Mouse (Mus musculus) CH12.LX (cell line): ENCODE data around the gene 1700013G24Rik. TPM values are rescaled to one million over a fixed set of nuclear protein-coding genes. Genes with fewer than 3 reads are reported as not detected.

Experiments
- DNase-seq: peaks from one replicate; pipeline ENCODE4 v3.0.0-alpha.2; 2013; ENCODE audit errors: extremely low read depth
- H3K27ac ChIP-seq: 2 replicates; pipeline ENCODE4 v1.5.1; 2012; ENCODE audit warnings: low read depth, mild to moderate bottlenecking, control low read depth, moderate library complexity; ENCODE audit not compliant: insufficient read depth
- H3K27me3 ChIP-seq: replicated peaks from 2 replicates; pipeline ENCODE3; 2012; ENCODE audit warnings: inconsistent platforms
- H3K36me3 ChIP-seq, 2 experiments: replicated peaks in 1 of 2; 2 replicates each; pipeline versions ENCODE3 to v1.6.1; 2012; ENCODE audit warnings: inconsistent platforms in 1 of 2, low read length in 1 of 2, mild to moderate bottlenecking in 1 of 2, mixed read lengths in 1 of 2, moderate library complexity in 1 of 2; ENCODE audit not compliant: control insufficient read depth in 1 of 2, insufficient read depth in 1 of 2
- H3K4me1 ChIP-seq, 2 experiments: 2 replicates each; pipeline ENCODE4 v1.6.1; 2012; ENCODE audit warnings: inconsistent platforms in 1 of 2, moderate library complexity in 1 of 2; ENCODE audit not compliant: insufficient read depth in 2 of 2, control insufficient read depth in 1 of 2
- H3K4me2 ChIP-seq: 2 replicates; pipeline ENCODE4 v1.6.1; 2012; ENCODE audit warnings: low read depth, mild to moderate bottlenecking, control low read depth; ENCODE audit not compliant: poor library complexity, insufficient read depth, severe bottlenecking
- H3K4me3 ChIP-seq, 3 experiments: fragments of 150-350 bp in 1 of 3; sonication (generic) in 1 of 3; replicated peaks in 1 of 3; 2 replicates each; pipeline versions ENCODE3 to v1.5.1; 2011 to 2012; ENCODE audit warnings: low read depth in 2 of 3, low read length in 2 of 3, mild to moderate bottlenecking in 2 of 3, moderate library complexity in 2 of 3, control low read depth in 1 of 3, improper control_type of control experiment in 1 of 3, inconsistent platforms in 1 of 3, mixed read lengths in 1 of 3; ENCODE audit not compliant: poor library complexity in 1 of 3
- H3K79me2 ChIP-seq: replicated peaks from 2 replicates; pipeline ENCODE4 v1.6.1; 2012; ENCODE audit warnings: mild to moderate bottlenecking, moderate library complexity; ENCODE audit not compliant: control insufficient read depth, poor library complexity, insufficient read depth, severe bottlenecking; ENCODE audit errors: extremely low read depth
- H3K9ac ChIP-seq: 2 replicates; pipeline ENCODE4 v1.6.1; 2012; ENCODE audit warnings: low read depth, mild to moderate bottlenecking, control low read depth, moderate library complexity; ENCODE audit not compliant: insufficient read depth
- H3K9me3 ChIP-seq: replicated peaks from 2 replicates; pipeline ENCODE3; 2012; ENCODE audit warnings: low read length, inconsistent platforms, mixed read lengths
- CHD1 ChIP-seq: IDR thresholded peaks from 2 replicates; pipeline ENCODE4 v1.6.1; 2012; ENCODE audit warnings: low read depth, low read length, improper control_type of control experiment, inconsistent platforms
- CTCF ChIP-seq, 2 experiments: IDR thresholded peaks in 1 of 2; conservative IDR thresholded peaks in 1 of 2; 2 replicates each; pipeline ENCODE4 v1.5.1; 2011 to 2012; ENCODE audit warnings: low read depth in 2 of 2, low read length in 2 of 2, improper control_type of control experiment in 1 of 2, inconsistent platforms in 1 of 2, mild to moderate bottlenecking in 1 of 2, moderate library complexity in 1 of 2
- ELF1 ChIP-seq: IDR thresholded peaks from 2 replicates; pipeline ENCODE4 v1.6.1; 2014; ENCODE audit warnings: low read depth, mild to moderate bottlenecking, inconsistent platforms, low read length, improper control_type of control experiment
- EP300 ChIP-seq: IDR thresholded peaks from 2 replicates; pipeline ENCODE4 v1.6.1; 2011; ENCODE audit warnings: low read length, improper control_type of control experiment
- GABPA ChIP-seq: IDR thresholded peaks from 2 replicates; pipeline ENCODE4 v1.6.1; 2012; ENCODE audit warnings: low read depth, low read length, improper control_type of control experiment, inconsistent platforms; ENCODE audit not compliant: insufficient replicate concordance
- JUND ChIP-seq: conservative IDR thresholded peaks from 2 replicates; pipeline ENCODE4 v1.6.1; 2011; ENCODE audit warnings: low read depth, low read length, improper control_type of control experiment
- KAT2A ChIP-seq: IDR thresholded peaks from 2 replicates; pipeline ENCODE4 v1.6.1; 2012; ENCODE audit warnings: low read length, improper control_type of control experiment, inconsistent platforms; ENCODE audit not compliant: insufficient replicate concordance
- MAX ChIP-seq: IDR thresholded peaks from 2 replicates; pipeline ENCODE4 v1.6.1; 2011; ENCODE audit warnings: low read length, improper control_type of control experiment
- MAZ ChIP-seq: IDR thresholded peaks from 2 replicates; pipeline ENCODE4 v1.6.1; 2012; ENCODE audit warnings: low read depth, mild to moderate bottlenecking, inconsistent platforms, low read length, improper control_type of control experiment, moderate library complexity
- MXI1 ChIP-seq: IDR thresholded peaks from 2 replicates; pipeline ENCODE4 v1.6.1; 2011; ENCODE audit warnings: mild to moderate bottlenecking, low read depth, low read length, improper control_type of control experiment
- NELFE ChIP-seq: IDR thresholded peaks from 2 replicates; pipeline ENCODE4 v1.6.1; 2011; ENCODE audit warnings: low read depth, low read length, improper control_type of control experiment
- PAX5 ChIP-seq: IDR thresholded peaks from 2 replicates; pipeline ENCODE4 v1.6.1; 2012; ENCODE audit warnings: low read length, inconsistent platforms, mixed read lengths
- POLR2A ChIP-seq: IDR thresholded peaks from 2 replicates; pipeline ENCODE4 v1.6.1; 2011; ENCODE audit warnings: low read depth, mild to moderate bottlenecking, improper control_type of control experiment, low read length
- POLR2AphosphoS2 ChIP-seq: IDR thresholded peaks from 2 replicates; pipeline ENCODE4 v1.6.1; 2011; ENCODE audit warnings: low read depth, low read length, improper control_type of control experiment
- RAD21 ChIP-seq: IDR thresholded peaks from 2 replicates; pipeline ENCODE4 v1.6.1; 2011; ENCODE audit warnings: low read depth, mild to moderate bottlenecking, low read length, improper control_type of control experiment, moderate library complexity
- SIN3A ChIP-seq: IDR thresholded peaks from 2 replicates; pipeline ENCODE4 v1.6.1; 2012; ENCODE audit warnings: low read length, improper control_type of control experiment, inconsistent platforms
- SMC3 ChIP-seq: IDR thresholded peaks from 2 replicates; pipeline ENCODE4 v1.6.1; 2011; ENCODE audit warnings: low read depth, low read length, improper control_type of control experiment
- TBP ChIP-seq: conservative IDR thresholded peaks from 2 replicates; pipeline ENCODE4 v1.6.1; 2011; ENCODE audit warnings: low read depth, low read length, improper control_type of control experiment
- TCF12 ChIP-seq: IDR thresholded peaks from 2 replicates; pipeline ENCODE4 v1.6.1; 2014; ENCODE audit warnings: low read depth, mild to moderate bottlenecking, inconsistent platforms, low read length, improper control_type of control experiment
- UBTF ChIP-seq: IDR thresholded peaks from 2 replicates; pipeline ENCODE4 v1.6.1; 2012; ENCODE audit warnings: low read depth, mild to moderate bottlenecking, inconsistent platforms, low read length, improper control_type of control experiment, moderate library complexity
- USF1 ChIP-seq: IDR thresholded peaks from 2 replicates; pipeline ENCODE4 v1.6.1; 2014; ENCODE audit warnings: low read depth, mild to moderate bottlenecking, inconsistent platforms, low read length, improper control_type of control experiment
- USF2 ChIP-seq: conservative IDR thresholded peaks from 2 replicates; pipeline ENCODE4 v1.6.1; 2011; ENCODE audit warnings: low read depth, low read length, improper control_type of control experiment
- ZC3H11A ChIP-seq: IDR thresholded peaks from 2 replicates; pipeline ENCODE4 v1.6.1; 2012; ENCODE audit warnings: low read depth, mild to moderate bottlenecking, inconsistent platforms, low read length, improper control_type of control experiment
- ZNF384 ChIP-seq: IDR thresholded peaks from 2 replicates; pipeline ENCODE4 v1.6.1; 2012; ENCODE audit warnings: low read depth, low read length, improper control_type of control experiment, inconsistent platforms
- dilution Hi-C: fragments of 300-500 bp; cut with MboI; formaldehyde crosslinking; loops from 2 replicates; pipeline ENCODE4 v1.14.3; 2020; ENCODE audit warnings: low sequenced_read_pairs; ENCODE audit not compliant: extremely low pct_unique_long_range_greater_than_20kb, extremely low pct_ligation_motif_present
- in situ Hi-C: fragments of 300-500 bp; cut with MboI; formaldehyde crosslinking; loops from 3 replicates; pipeline ENCODE4 v1.14.3; 2019; ENCODE audit warnings: low sequenced_read_pairs, low pct_ligation_motif_present, low pct_unique_long_range_greater_than_20kb, mixed read lengths
- polyA plus RNA-seq: library from polyadenylated mRNA; unstranded; fragments of >175 nt; gene quantifications from 2 replicates; pipeline ENCODE4 v1.2.1, GENCODE M21; 2012; ENCODE audit warnings: low read depth; ENCODE audit not compliant: insufficient read length
- total RNA-seq, 2 experiments: library from RNA; depleted of rRNA; stranded (reverse); fragments of 300-350 nt in 1 of 2; fragments of >200 nt in 1 of 2; gene quantifications; 2 replicates each; pipeline ENCODE4 v1.2.3; 2012 to 2014

The 1700013G24Rik gene
- total and polyA plus RNA-seq, 3 experiments = not detected

DNA sequence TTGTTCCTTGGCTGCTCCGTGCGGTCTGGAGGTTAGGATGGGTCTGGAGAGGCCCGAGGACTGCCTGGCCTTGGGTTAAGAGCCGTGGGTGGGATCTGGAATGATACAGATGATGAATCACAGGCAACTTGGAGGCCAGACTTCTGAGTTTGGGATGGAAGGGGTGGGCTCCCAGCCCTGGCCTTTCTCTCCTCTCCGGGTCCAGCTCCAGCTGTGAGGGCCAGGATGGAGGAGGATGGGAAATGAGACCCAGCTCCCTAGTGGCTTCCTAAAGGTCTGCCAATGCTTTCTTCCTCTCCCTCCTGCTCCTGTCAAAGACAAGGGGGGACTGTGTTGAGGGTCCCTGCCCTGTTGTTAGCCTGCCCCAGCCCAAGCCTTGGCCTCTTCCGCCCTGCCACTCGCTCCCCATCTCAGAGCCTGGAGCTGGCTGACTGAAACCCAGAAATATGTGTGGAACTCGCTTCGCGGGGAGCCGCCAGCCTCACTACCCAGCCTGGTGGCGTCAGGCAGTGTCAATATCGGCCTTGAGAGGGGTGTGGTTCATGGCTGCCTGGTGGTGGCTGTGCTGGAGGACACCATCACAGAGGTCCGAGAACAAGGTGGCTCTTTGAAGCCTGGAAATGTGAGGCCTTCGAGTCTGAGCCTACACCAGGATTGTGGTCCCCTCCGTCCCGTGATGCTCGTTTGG is 20.8 kb downstream of the 1700013G24Rik start:
- H3K4me2 ChIP-seq = no peak overlapping the region

DNA sequence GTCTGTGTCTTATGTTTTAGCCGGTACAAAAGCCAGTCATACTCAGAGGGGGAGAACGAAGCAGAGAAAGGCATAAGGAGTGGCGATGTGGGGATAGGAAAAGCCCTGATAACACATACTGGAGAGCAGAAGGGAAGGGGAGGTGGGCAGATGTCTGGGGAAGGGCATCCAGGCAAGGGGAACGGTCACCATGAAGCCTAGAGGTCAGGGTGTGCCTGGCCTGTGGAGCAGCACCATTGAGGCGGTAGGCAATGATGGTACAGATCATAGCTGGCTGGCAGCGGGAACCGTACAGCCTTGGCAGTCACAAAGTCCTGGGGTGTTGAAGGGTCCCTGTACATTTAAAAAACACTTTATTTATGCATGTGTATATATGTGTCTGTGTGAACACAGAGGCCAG is 21.6 kb downstream of the 1700013G24Rik start:
- H3K4me3 ChIP-seq = no peak overlapping the region
- H3K9ac ChIP-seq = no peak overlapping the region
- H3K36me3 ChIP-seq = peaks cover 0 to 12% of the 10 kb centered on the region in 2 experiments
- no peak overlapping the region for H3K4me2 ChIP-seq
- TF ChIP-seq MAZ = no peak
- no peak for TF ChIP-seq SIN3A
- TF ChIP-seq CHD1 = no peak
- no peak for TF ChIP-seq ZNF384
- no peak for TF ChIP-seq MAX
- TF ChIP-seq ELF1 = no peak
- no peak for TF ChIP-seq TCF12
- no peak for TF ChIP-seq RAD21
- no peak for TF ChIP-seq POLR2AphosphoS2
- TF ChIP-seq JUND = no peak
- no peak for TF ChIP-seq POLR2A
- no peak for TF ChIP-seq ZC3H11A
- TF ChIP-seq USF2 = no peak
- peaks cover under 1 to 16% of the 10 kb centered on the region in 2 experiments; a peak in 2 of 4 replicates for H3K4me1 ChIP-seq
- DNase-seq = no peak
- H3K27ac ChIP-seq = no peak overlapping the region
- no peaks in the 10 kb centered on the region for H3K79me2 ChIP-seq
- in situ Hi-C loops = no loop called here
- H3K9me3 ChIP-seq = peaks cover 2% of the 10 kb centered on the region
- H3K27me3 ChIP-seq = peaks cover 2% of the 10 kb centered on the region
- dilution Hi-C loops = no loop called here

More for the DNA sequence above, 20.8 kb downstream of the 1700013G24Rik start:
- in situ Hi-C loops (no loop called here), dilution Hi-C loops (no loop called here)
- Histone ChIP-seq H3K4me3 (no peak overlapping the region), H3K4me1 (peaks cover 5 to 17% of the 10 kb centered on the region in 2 experiments; a peak in 2 of 4 replicates), H3K36me3 (peaks cover 0 to 10% of the 10 kb centered on the region in 2 experiments), H3K9ac (no peak overlapping the region), H3K27me3 (peaks cover 6% of the 10 kb centered on the region), H3K79me2 (no peaks in the 10 kb centered on the region), H3K9me3 (peaks cover 2% of the 10 kb centered on the region), H3K27ac (no peak overlapping the region)
- TF ChIP-seq PAX5 = no peak
- no peak for TF ChIP-seq CTCF (conservative IDR thresholded peaks at IDR 0.05 in 1 of 2, IDR thresholded peaks at IDR 0.05 in 1 of 2; ENCODE audit: low read depth in 2 of 2, low read length in 2 of 2)
- TF ChIP-seq USF1 = no peak
- no peak for TF ChIP-seq KAT2A
- no peak for TF ChIP-seq RAD21
- TF ChIP-seq MXI1 = no peak
- no peak for TF ChIP-seq JUND
- TF ChIP-seq UBTF = no peak
- TF ChIP-seq NELFE = no peak
- no peak for TF ChIP-seq SMC3
- TF ChIP-seq ZNF384 = no peak
- TF ChIP-seq GABPA = no peak
- no peak for TF ChIP-seq POLR2A
- no peak for TF ChIP-seq TBP
- no peak for TF ChIP-seq EP300
- DNase-seq = no peak
